Mouse (Mus musculus) hindbrain, embryonic 13.5 days (tissue): Measurements from ENCODE around the gene Efcab11. TPM values are rescaled to one million over a fixed set of nuclear protein-coding genes. Genes with fewer than 3 reads are reported as not detected.

Experiments
- ATAC-seq: fragments of 200-750 bp; cut with Nextera tagmentation; 2 replicates; pipeline ENCODE4 v1.8.0; 2017; ENCODE audit warnings: moderate TSS enrichment; ENCODE audit not compliant: low FRiP score
- H3K27ac ChIP-seq: fragments of 300-500 bp; sonication (generic); 2 replicates; pipeline ENCODE4 v1.5.1; 2015; ENCODE audit warnings: inconsistent platforms, mild to moderate bottlenecking, moderate library complexity
- H3K27me3 ChIP-seq: fragments of 300-500 bp; sonication (generic); 2 replicates; pipeline ENCODE4 v1.6.1; 2015; ENCODE audit warnings: mild to moderate bottlenecking, inconsistent platforms
- H3K36me3 ChIP-seq: fragments of 300-500 bp; sonication (generic); 2 replicates; pipeline ENCODE4 v1.6.1; 2015; ENCODE audit warnings: mild to moderate bottlenecking, inconsistent platforms
- H3K4me1 ChIP-seq: fragments of 300-500 bp; sonication (generic); replicated peaks from 2 replicates; pipeline ENCODE4 v1.6.1; 2015; ENCODE audit warnings: inconsistent platforms
- H3K4me2 ChIP-seq: fragments of 300-500 bp; sonication (generic); 2 replicates; pipeline ENCODE4 v1.6.1; 2015; ENCODE audit warnings: inconsistent platforms, mild to moderate bottlenecking, moderate library complexity
- H3K4me3 ChIP-seq: fragments of 300-500 bp; sonication (generic); 2 replicates; pipeline ENCODE4 v1.5.1; 2015; ENCODE audit warnings: mild to moderate bottlenecking, inconsistent platforms
- H3K9ac ChIP-seq: fragments of 300-500 bp; sonication (generic); 2 replicates; pipeline ENCODE4 v1.6.1; 2015; ENCODE audit warnings: mild to moderate bottlenecking, inconsistent platforms
- H3K9me3 ChIP-seq: fragments of 300-500 bp; sonication (generic); 2 replicates; pipeline ENCODE4 v1.6.1; 2016; ENCODE audit warnings: inconsistent platforms
- WGBS: fragments of 180-500 bp; shearing (Covaris S2); methylation state at CpG from one replicate; pipeline ENCODE4 v1.1.7; 2015; 5-methylcytosine and 5-hydroxymethylcytosine counted together
- polyA plus RNA-seq: library from polyadenylated mRNA; unstranded; fragments of >200 nt; fragmentation: Nextera tagmentation; extraction: Ambion mirVana; gene quantifications from 2 replicates; pipeline ENCODE4 v1.2.1, GENCODE M21; 2015

Gene Efcab11
- polyA plus RNA-seq, 1 experiment from 2014 or later, result 5.7 TPM

GRCm38 (mm10) chr12:99681681-99682080 lies 202.6 kb downstream of the Efcab11 start:
- no peak overlapping the region for H3K4me2 ChIP-seq
- no peaks in the 10 kb centered on the region for H3K4me1 ChIP-seq
- no peak overlapping the region for H3K9ac ChIP-seq
- H3K36me3 ChIP-seq, result no peaks in the 10 kb centered on the region
- no peak overlapping the region for H3K4me3 ChIP-seq
- H3K27ac ChIP-seq, result no peak overlapping the region
- WGBS, result 40% methylated on average over 4 of the region's 4 CpGs
- ATAC-seq, result no peak
- H3K9me3 ChIP-seq, result 0 out of 2 replicates have a peak, but pooled peaks cover 2% of the 10 kb centered on the region
- no peaks in the 10 kb centered on the region for H3K27me3 ChIP-seq

GRCm38 (mm10) chr12:99671866-99672191 lies 212.4 kb downstream of the Efcab11 start:
- Histone ChIP-seq H3K4me2 (no peak overlapping the region), H3K27ac (no peak overlapping the region), H3K27me3 (no peaks in the 10 kb centered on the region), H3K4me1 (peaks cover 22% of the 10 kb centered on the region), H3K36me3 (no peaks in the 10 kb centered on the region), H3K4me3 (no peak overlapping the region), H3K9ac (no peak overlapping the region), H3K9me3 (no peaks in the 10 kb centered on the region)
- WGBS, result 60% methylated on average over 4 of the region's 4 CpGs
- ATAC-seq, result no peak

- no peaks in the 10 kb centered on the region for H3K27me3 ChIP-seq
- H3K36me3 ChIP-seq, result no peaks in the 10 kb centered on the region
- no peaks in the 10 kb centered on the region for H3K9me3 ChIP-seq
- H3K4me2 ChIP-seq, result no peak overlapping the region
- H3K27ac ChIP-seq, result peak overlapping the region; percentile 50
- WGBS, result 63% methylated on average over 12 of the region's 12 CpGs
- ATAC-seq, result no peak
- H3K4me1 ChIP-seq, result peaks cover 22% of the 10 kb centered on the region
- H3K9ac ChIP-seq, result no peak overlapping the region
- H3K4me3 ChIP-seq, result no peak overlapping the region
Observed at GRCm38 (mm10) chr12:99671162-99671865, 212.9 kb downstream of the Efcab11 start.

- Histone ChIP-seq H3K36me3 (no peaks in the 10 kb centered on the region), H3K4me3 (no peak overlapping the region), H3K27me3 (no peaks in the 10 kb centered on the region), H3K9me3 (no peaks in the 10 kb centered on the region), H3K4me2 (peak overlapping the region; percentile 28; the same call in 1 of the 2 replicates), H3K4me1 (peaks cover 22% of the 10 kb centered on the region), H3K27ac (peak overlapping the region; percentile 27; the same call in 1 of the 2 replicates), H3K9ac (no peak overlapping the region)
- WGBS, result 54% methylated on average over 7 of the region's 7 CpGs
- ATAC-seq, result 0 out of 2 replicates have a peak, but pooled peaks have one; percentile 57
Observed at GRCm38 (mm10) chr12:99670762-99671152, 213.5 kb downstream of the Efcab11 start.

GRCm38 (mm10) chr12:99669976-99670761 lies 214.1 kb downstream of the Efcab11 start:
- H3K4me3 ChIP-seq, result no peak overlapping the region
- H3K4me1 ChIP-seq, result peaks cover 22% of the 10 kb centered on the region
- peak overlapping the region; percentile 27 for H3K27ac ChIP-seq
- peak overlapping the region; percentile 28; the same call in 1 of the 2 replicates for H3K4me2 ChIP-seq
- no peaks in the 10 kb centered on the region for H3K27me3 ChIP-seq
- 67% methylated on average over 26 of the region's 26 CpGs for WGBS
- no peaks in the 10 kb centered on the region for H3K9me3 ChIP-seq
- 0 out of 2 replicates have a peak, but pooled peaks have one; percentile 32 for ATAC-seq
- H3K9ac ChIP-seq, result no peak overlapping the region
- H3K36me3 ChIP-seq, result no peaks in the 10 kb centered on the region

- H3K36me3 ChIP-seq, result no peaks in the 10 kb centered on the region
- H3K4me2 ChIP-seq, result no peak overlapping the region
- ATAC-seq, result no peak
- H3K4me3 ChIP-seq, result no peak overlapping the region
- no peak overlapping the region for H3K9ac ChIP-seq
- 0 out of 2 replicates have a peak, but pooled peaks cover 7% of the 10 kb centered on the region for H3K4me1 ChIP-seq
- H3K27ac ChIP-seq, result no peak overlapping the region
- H3K27me3 ChIP-seq, result no peaks in the 10 kb centered on the region
- 0 out of 2 replicates have a peak, but pooled peaks cover 3% of the 10 kb centered on the region for H3K9me3 ChIP-seq
- 77% methylated on average over 19 of the region's 19 CpGs for WGBS
Observed at GRCm38 (mm10) chr12:99654991-99655880, 229.0 kb downstream of the Efcab11 start.

- H3K4me1 ChIP-seq, result 0 out of 2 replicates have a peak, but pooled peaks cover 7% of the 10 kb centered on the region
- no peak overlapping the region for H3K4me3 ChIP-seq
- no peak overlapping the region for H3K9ac ChIP-seq
- no peak overlapping the region for H3K27ac ChIP-seq
- 45% methylated on average over 6 of the region's 6 CpGs for WGBS
- ATAC-seq, result no peak
- no peaks in the 10 kb centered on the region for H3K36me3 ChIP-seq
- H3K9me3 ChIP-seq, result no peaks in the 10 kb centered on the region
- H3K4me2 ChIP-seq, result no peak overlapping the region
- H3K27me3 ChIP-seq, result no peaks in the 10 kb centered on the region
Observed at GRCm38 (mm10) chr12:99652459-99652858, 231.8 kb downstream of the Efcab11 start.

GRCm38 (mm10) chr12:99649732-99650131 lies 234.5 kb downstream of the Efcab11 start:
- H3K9me3 ChIP-seq, result peaks cover 12% of the 10 kb centered on the region
- 0 out of 2 replicates have a peak, but pooled peaks cover 7% of the 10 kb centered on the region for H3K4me1 ChIP-seq
- H3K4me2 ChIP-seq, result no peak overlapping the region
- H3K27ac ChIP-seq, result no peak overlapping the region
- H3K27me3 ChIP-seq, result no peaks in the 10 kb centered on the region
- no peaks in the 10 kb centered on the region for H3K36me3 ChIP-seq
- no peak overlapping the region for H3K4me3 ChIP-seq
- WGBS, result 80% methylated on average over 2 of the region's 2 CpGs
- H3K9ac ChIP-seq, result no peak overlapping the region
- no peak for ATAC-seq

GRCm38 (mm10) chr12:99648781-99649180 lies 235.5 kb downstream of the Efcab11 start:
- H3K9me3 ChIP-seq, result peaks cover 21% of the 10 kb centered on the region
- H3K9ac ChIP-seq, result no peak overlapping the region
- no peaks in the 10 kb centered on the region for H3K27me3 ChIP-seq
- ATAC-seq, result no peak
- no peak overlapping the region for H3K27ac ChIP-seq
- WGBS, result 89% methylated on average over 2 of the region's 2 CpGs
- no peak overlapping the region for H3K4me3 ChIP-seq
- H3K36me3 ChIP-seq, result no peaks in the 10 kb centered on the region
- 0 out of 2 replicates have a peak, but pooled peaks cover 7% of the 10 kb centered on the region for H3K4me1 ChIP-seq
- H3K4me2 ChIP-seq, result no peak overlapping the region

- no peak for ATAC-seq
- Histone ChIP-seq H3K27ac (no peak overlapping the region), H3K9me3 (peaks cover 29% of the 10 kb centered on the region), H3K36me3 (no peaks in the 10 kb centered on the region), H3K9ac (no peak overlapping the region), H3K4me3 (no peak overlapping the region), H3K27me3 (no peaks in the 10 kb centered on the region), H3K4me2 (no peak overlapping the region), H3K4me1 (no peaks in the 10 kb centered on the region)
- WGBS, result 91% methylated on average over 11 of the region's 11 CpGs
Observed at GRCm38 (mm10) chr12:99646556-99647354, 237.5 kb downstream of the Efcab11 start.

- Histone ChIP-seq H3K27ac (no peak overlapping the region), H3K27me3 (no peaks in the 10 kb centered on the region), H3K4me3 (no peak overlapping the region), H3K9ac (no peak overlapping the region), H3K9me3 (peaks cover 29% of the 10 kb centered on the region), H3K4me1 (peaks cover 11% of the 10 kb centered on the region), H3K36me3 (no peaks in the 10 kb centered on the region), H3K4me2 (no peak overlapping the region)
- WGBS, result 94% methylated on average over 18 of the region's 18 CpGs
- peak; percentile 84; the same call in 1 of the 2 replicates for ATAC-seq
Observed at GRCm38 (mm10) chr12:99645418-99645817, 238.8 kb downstream of the Efcab11 start.
